Mouse (Mus musculus): ENCODE measurements around the gene Hist2h2aa1. TPM values are rescaled to one million over a fixed set of nuclear protein-coding genes. Genes with fewer than 3 reads are reported as not detected.
A peak's percentile ranks its signal among the peaks of the same experiment; 100 is the strongest.
"Not testable (repeated sequence)": the region's sequence is repeated elsewhere in the genome, so short reads cannot be mapped to it uniquely, and the experiment has no call there.

The Hist2h2aa1 gene
- 17.7 and 20.5 TPM in 2 replicates for polyA plus RNA-seq (2015; fragmentation: Nextera tagmentation; extraction: Ambion mirVana)

DNA sequence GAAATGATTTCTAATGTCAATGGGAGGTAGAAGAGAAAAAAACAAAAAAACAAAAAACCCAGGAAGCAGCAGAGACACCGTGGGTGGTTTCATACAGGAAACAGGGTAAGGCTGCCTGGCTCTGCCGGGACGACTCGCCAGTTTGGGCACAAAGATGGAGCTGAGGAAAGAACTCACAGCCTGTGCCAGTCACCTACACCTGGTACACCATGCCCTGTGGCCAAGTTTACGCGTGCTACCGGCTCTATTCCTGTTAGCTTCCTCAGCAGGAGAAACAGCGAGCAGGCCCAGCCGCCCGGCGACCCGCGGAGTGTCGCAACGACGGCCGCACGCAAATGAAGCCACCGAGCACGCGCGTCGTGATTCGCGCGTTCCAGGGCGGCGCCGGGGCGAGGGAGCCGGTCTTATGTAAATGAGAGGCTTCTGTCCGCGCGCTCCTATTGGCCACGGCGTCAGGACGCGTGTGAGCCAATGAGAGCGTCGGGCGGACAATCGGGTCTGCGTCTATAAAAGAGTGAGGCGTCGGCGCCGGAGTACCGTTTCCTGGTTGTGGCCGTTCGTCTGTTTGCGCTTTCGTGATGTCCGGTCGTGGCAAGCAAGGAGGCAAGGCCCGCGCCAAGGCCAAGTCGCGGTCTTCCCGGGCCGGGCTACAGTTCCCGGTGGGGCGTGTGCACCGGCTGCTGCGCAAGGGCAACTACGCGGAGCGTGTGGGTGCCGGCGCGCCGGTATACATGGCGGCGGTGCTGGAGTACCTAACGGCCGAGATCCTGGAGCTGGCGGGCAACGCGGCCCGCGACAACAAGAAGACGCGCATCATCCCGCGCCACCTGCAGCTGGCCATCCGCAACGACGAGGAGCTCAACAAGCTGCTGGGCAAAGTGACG is at the start of gene Hist2h2aa1:
TSS of gene Hist2h2aa1 (plus strand) at position 495 of the 884 bp plus-strand sequence.
- peak within 1 kb of the TSS; percentile 74 for H3K9ac ChIP-seq
- H3K4me2 ChIP-seq (replicated peaks) = peak within 1 kb of the TSS; percentile 65
- WGBS = under 1% methylated on average over 39 of the region's 88 CpGs
- H3K27me3 ChIP-seq (replicated peaks); H3K36me3 ChIP-seq; H3K9me3 ChIP-seq: not testable (repeated sequence)
- H3K27ac ChIP-seq = peak within 1 kb of the TSS; percentile 97
- H3K4me3 ChIP-seq (replicated peaks) = peak within 1 kb of the TSS; percentile 50
- ATAC-seq = peak; percentile 89
- H3K4me1 ChIP-seq (replicated peaks) = peaks cover 13% of the 10 kb centered on the region

DNA sequence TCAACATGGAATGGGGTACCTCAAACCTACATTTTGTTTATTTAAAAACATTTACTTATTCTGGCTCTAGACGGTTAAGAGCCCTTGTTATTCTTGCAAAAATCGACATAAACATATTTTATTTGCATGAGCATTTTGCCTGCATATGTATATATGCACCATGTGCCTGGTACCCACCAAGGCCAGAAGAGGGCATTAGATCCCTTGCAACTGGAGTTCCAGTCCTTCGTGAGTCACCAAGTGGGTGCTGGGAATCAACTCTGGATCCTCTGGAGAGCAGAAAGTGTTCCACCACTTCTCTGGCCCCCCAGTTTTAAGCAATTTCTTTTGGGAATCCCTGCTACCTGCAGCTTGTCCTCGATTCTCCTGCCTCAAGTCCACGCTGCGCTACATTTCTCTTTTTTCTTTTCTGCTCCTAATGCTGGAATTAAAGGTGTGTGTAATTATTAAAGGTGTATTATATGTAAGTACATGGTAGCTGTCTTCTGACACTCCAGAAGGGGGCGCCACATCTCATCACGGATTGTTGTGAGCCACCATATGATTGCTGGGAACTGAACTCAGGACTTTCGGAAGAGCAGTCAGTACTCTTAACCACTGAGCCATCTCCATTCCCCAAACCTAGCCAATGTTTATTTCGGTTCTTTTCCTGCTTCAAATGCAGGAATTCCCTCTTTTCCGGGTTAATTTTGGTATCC is 49.5 kb upstream of the Hist2h2aa1 start:
- Histone ChIP-seq H3K27me3 (replicated peaks) (no peaks in the 10 kb centered on the region), H3K4me2 (replicated peaks) (0 out of 2 replicates have a peak overlapping the region, but pooled peaks have one; percentile 95), H3K4me1 (replicated peaks) (peaks cover 6% of the 10 kb centered on the region), H3K9me3 (no peaks in the 10 kb centered on the region), H3K36me3 (no peaks in the 10 kb centered on the region), H3K4me3 (replicated peaks) (no peak overlapping the region), H3K9ac (no peak overlapping the region), H3K27ac (no peak overlapping the region)
- no peak for ATAC-seq
- 91% methylated on average over 11 of the region's 11 CpGs for WGBS

DNA sequence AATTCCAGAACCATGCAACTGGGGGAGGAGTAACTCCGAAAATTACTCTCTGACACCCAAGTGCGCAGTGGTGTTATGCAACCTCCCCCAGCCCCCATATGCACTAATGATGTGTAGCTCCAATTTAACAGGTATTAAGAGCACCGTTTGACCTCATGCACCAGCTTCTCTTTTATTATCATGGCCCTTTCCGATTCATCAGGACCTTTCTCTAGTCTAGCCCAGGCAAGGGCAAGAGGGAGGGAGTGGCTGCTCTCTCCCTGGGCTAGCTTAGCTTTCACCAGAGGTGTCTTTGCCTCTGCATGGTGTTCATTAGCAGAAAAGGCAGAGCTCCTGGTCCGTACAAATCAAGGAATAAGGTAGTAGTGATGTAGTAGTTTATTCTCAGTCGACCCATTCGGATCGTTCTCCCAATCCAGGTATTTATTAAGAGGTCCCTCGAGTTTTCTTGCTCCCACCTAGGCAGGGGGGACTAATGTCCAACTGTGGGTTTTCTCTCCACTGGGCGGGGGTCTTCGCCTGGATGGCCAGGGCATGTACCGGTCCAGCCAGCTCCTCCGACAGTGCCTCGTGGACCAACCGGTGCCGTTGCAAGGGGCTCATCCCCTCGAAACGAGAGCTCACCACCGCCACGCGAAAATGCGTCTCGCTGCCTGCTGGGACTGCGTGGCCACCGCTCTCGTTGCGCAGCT is 48.7 kb upstream of the Hist2h2aa1 start:
- Histone ChIP-seq H3K27ac (peak overlapping the region; percentile 90), H3K27me3 (replicated peaks) (no peaks in the 10 kb centered on the region), H3K9ac (peak overlapping the region; percentile 82), H3K4me1 (replicated peaks) (peaks cover 6% of the 10 kb centered on the region), H3K4me3 (replicated peaks) (peak overlapping the region; percentile 61), H3K36me3 (no peaks in the 10 kb centered on the region), H3K4me2 (replicated peaks) (peak overlapping the region; percentile 95), H3K9me3 (no peaks in the 10 kb centered on the region)
- 19% methylated on average over 27 of the region's 27 CpGs for WGBS
- no peak; the same call in 1 of the 2 replicates for ATAC-seq

DNA sequence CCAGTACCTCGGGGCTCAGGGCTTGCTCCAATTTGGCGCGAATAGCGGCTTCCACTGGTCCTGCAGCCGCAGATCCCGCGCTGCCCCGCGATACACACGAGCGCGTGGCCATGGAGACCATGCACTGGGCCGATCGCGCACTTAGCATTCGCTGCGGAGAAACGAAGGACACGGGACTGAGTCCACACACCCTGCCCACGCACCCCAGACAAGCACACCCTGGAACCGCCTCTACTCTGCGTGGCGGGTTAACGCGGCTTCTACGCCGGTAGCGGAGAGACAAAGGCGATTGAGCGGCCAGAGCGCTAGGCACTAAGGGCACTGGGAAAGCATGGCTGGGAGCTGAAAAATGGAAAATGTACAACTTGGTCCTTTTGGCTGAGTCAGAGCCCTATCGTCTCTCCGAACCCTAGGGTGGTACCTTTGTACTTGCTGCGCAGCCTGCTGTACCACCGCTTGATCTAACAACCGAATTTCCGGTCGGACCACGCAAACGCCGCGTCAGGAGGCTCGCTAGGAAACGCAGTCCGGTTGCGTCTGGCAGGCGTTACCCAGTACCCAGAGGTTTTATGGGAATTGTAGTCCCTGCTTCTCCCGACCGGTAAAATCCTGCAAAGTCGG is 48.1 kb upstream of the Hist2h2aa1 start:
- peak overlapping the region; percentile 61 for H3K4me3 ChIP-seq (replicated peaks)
- WGBS = under 1% methylated on average over 50 of the region's 50 CpGs
- H3K9ac ChIP-seq = peak overlapping the region; percentile 82
- H3K4me2 ChIP-seq (replicated peaks) = peak overlapping the region; percentile 95
- ATAC-seq = peak; percentile 96
- H3K27me3 ChIP-seq (replicated peaks) = no peaks in the 10 kb centered on the region
- H3K4me1 ChIP-seq (replicated peaks) = peaks cover 6% of the 10 kb centered on the region
- H3K36me3 ChIP-seq = no peaks in the 10 kb centered on the region
- H3K27ac ChIP-seq = peak overlapping the region; percentile 90
- H3K9me3 ChIP-seq = no peaks in the 10 kb centered on the region

DNA sequence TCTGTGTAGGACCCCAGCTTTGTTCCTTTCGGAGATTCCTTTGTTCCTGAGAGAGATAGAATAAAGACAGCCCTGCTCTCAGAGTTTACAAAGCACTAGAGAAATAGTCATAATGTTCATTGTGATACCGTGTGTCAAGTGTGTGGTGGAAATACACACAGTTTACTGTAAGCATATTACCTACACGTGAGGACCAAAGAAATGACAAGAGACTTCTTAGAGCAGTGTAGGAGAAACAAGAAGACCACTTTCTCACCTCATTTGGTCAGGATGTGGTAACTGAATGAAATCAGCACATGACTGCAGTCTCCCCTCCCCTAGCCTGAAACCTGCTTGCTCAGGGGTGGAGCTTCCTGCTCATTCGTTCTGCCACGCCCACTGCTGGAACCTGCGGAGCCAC is 47.1 kb upstream of the Hist2h2aa1 start:
- Histone ChIP-seq H3K27me3 (replicated peaks) (no peaks in the 10 kb centered on the region), H3K36me3 (no peaks in the 10 kb centered on the region), H3K9ac (peak overlapping the region; percentile 18; the same call in 1 of the 2 replicates), H3K9me3 (no peaks in the 10 kb centered on the region), H3K4me2 (replicated peaks) (peak overlapping the region; percentile 95), H3K27ac (peak overlapping the region; percentile 19), H3K4me1 (replicated peaks) (peaks cover 6% of the 10 kb centered on the region), H3K4me3 (replicated peaks) (peak overlapping the region; percentile 61)
- WGBS = 4% methylated on average over 6 of the region's 6 CpGs
- ATAC-seq = peak; percentile 42

DNA sequence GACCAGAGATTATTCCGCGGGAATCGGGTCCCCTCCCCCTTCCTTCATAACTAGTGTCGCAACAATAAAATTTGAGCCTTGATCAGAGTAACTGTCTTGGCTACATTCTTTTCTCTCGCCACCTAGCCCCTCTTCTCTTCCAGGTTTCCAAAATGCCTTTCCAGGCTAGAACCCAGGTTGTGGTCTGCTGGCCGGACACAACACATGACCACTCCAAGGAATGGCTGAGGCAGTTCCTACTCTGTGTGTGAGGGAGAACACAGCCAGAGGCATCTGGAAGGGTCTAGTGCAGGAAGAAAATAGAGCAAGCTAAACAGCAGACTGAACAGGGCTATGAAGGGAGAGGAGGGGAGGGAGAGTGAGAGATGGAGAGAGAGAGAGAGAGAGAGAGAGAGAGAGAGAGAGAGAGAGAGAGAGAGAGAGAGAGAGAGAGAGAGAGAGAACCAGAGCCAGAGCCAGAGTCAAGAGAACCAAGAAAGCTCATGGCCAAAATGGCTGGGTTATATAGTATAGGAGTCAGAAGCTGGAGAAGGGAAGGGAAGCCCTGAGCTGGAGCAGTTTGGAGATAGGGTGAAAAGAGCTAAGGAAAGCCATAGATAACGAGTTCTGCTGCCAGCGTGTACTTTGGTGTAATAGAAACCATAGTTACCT is 46.6 kb upstream of the Hist2h2aa1 start:
- H3K36me3 ChIP-seq; H3K9ac ChIP-seq; H3K27me3 ChIP-seq (replicated peaks); H3K4me3 ChIP-seq (replicated peaks); H3K27ac ChIP-seq; ATAC-seq; H3K9me3 ChIP-seq; H3K4me1 ChIP-seq (replicated peaks): not testable (repeated sequence)
- 26% methylated on average over 7 of the region's 8 CpGs for WGBS
- H3K4me2 ChIP-seq (replicated peaks) = 0 out of 2 replicates have a peak overlapping the region, but pooled peaks have one; percentile 95

DNA sequence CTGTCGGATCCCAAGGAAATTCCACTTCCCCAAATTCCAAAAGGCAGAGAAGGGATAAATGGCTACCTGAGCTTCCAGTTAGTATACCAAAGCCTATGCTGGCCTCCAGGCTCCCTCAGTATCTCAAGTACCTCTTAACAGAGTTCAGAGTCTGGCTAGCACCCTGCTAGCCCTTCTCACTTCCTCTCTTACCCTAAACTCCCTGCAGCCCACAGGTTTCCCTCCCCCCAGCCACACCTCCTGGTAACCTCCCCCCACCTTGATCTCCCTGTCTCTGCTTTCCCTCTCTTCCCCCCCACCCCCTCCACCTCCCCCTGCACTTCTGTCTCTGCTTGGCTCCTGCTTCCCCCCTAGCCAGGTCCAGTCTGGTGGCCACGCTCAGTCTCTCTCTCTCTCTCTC is 45.6 kb upstream of the Hist2h2aa1 start:
- Histone ChIP-seq H3K27ac (no peak overlapping the region), H3K4me2 (replicated peaks) (no peak overlapping the region), H3K4me1 (replicated peaks) (peaks cover 6% of the 10 kb centered on the region), H3K36me3 (no peaks in the 10 kb centered on the region), H3K4me3 (replicated peaks) (no peak overlapping the region), H3K27me3 (replicated peaks) (no peaks in the 10 kb centered on the region), H3K9ac (no peak overlapping the region), H3K9me3 (no peaks in the 10 kb centered on the region)
- WGBS = 73% methylated on average over 2 of the region's 2 CpGs
- no peak for ATAC-seq

DNA sequence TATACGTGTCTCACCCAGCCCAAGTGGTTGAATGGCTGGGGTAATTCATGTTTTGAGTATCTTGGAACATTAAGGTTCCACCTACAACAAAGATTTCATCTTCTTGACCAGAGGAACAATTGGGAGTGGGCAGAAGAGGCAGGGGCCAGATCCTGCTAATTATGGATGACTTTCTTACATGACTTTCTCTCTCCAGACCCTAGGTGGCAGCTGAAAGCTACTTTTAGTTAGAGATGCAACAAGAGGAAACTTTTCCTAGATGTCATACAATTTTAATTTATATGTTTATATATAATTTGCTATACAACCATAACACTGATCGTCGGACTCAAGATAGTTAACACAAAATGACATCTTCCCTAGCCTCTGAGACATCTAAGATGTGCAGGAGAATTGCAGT is 37.5 kb upstream of the Hist2h2aa1 start:
- Histone ChIP-seq H3K4me2 (replicated peaks) (no peak overlapping the region), H3K4me1 (replicated peaks) (no peaks in the 10 kb centered on the region), H3K27ac (no peak overlapping the region), H3K36me3 (no peaks in the 10 kb centered on the region), H3K9me3 (no peaks in the 10 kb centered on the region), H3K9ac (no peak overlapping the region), H3K27me3 (replicated peaks) (no peaks in the 10 kb centered on the region), H3K4me3 (replicated peaks) (no peak overlapping the region)
- WGBS = 71% methylated on average over 3 of the region's 3 CpGs
- no peak for ATAC-seq

DNA sequence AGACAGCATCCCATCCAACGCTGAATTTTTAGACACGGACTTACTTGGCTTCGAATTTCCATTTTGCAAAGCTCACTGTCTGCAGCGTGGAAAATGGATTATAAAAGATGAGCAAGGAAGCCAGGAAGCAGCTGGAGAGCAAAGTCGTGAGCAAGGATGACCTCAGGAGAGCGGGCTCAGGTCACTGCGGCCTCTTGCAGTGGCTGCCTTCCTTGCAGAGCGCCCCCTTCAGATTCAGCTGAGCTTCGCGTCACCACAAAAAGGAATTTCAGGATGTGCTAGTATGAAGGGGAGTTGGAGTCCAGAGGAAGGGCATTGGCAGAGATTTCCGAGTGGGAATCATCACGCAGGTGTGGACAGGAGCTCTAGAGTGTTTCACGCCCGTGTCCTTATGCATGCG is 36.1 kb upstream of the Hist2h2aa1 start:
- H3K27me3 ChIP-seq (replicated peaks) = no peaks in the 10 kb centered on the region
- 24% methylated on average over 15 of the region's 15 CpGs for WGBS
- no peak overlapping the region for H3K9ac ChIP-seq
- no peaks in the 10 kb centered on the region for H3K9me3 ChIP-seq
- no peak for ATAC-seq
- no peaks in the 10 kb centered on the region for H3K36me3 ChIP-seq
- no peak overlapping the region for H3K27ac ChIP-seq
- no peak overlapping the region for H3K4me3 ChIP-seq (replicated peaks)
- no peak overlapping the region for H3K4me2 ChIP-seq (replicated peaks)
- no peaks in the 10 kb centered on the region for H3K4me1 ChIP-seq (replicated peaks)

DNA sequence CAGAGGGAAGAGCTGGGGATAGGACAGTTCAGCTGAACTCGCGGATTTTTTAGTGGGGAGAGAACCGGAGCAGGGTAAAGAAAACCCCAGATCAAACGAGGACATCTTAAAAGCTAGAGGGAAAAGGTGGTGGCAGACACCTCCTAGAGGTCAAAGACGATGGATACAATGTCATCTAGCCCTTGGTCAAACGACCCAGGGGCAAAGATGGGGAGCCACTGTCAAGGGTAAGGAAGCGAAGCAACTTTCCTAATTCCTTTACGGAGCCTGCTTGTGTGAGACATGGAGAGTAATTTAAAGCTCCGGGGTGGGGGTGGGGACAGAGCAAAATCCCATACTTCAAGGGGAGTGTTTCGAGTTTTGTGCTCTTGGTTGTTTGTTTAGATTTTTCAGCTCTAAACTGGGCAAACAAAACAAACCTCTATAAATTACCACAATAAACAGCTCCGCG is 26.1 kb upstream of the Hist2h2aa1 start:
- peak overlapping the region; percentile 83 for H3K4me2 ChIP-seq (replicated peaks)
- peak overlapping the region; percentile 56 for H3K4me3 ChIP-seq (replicated peaks)
- H3K9ac ChIP-seq = peak overlapping the region; percentile 55
- H3K9me3 ChIP-seq = no peaks in the 10 kb centered on the region
- peak overlapping the region; percentile 98 for H3K27ac ChIP-seq
- peaks cover 13% of the 10 kb centered on the region; the same call in 1 of the 2 replicates for H3K4me1 ChIP-seq (replicated peaks)
- WGBS = under 1% methylated on average over 12 of the region's 12 CpGs
- peak; percentile 11 for ATAC-seq
- H3K36me3 ChIP-seq = no peaks in the 10 kb centered on the region
- no peaks in the 10 kb centered on the region for H3K27me3 ChIP-seq (replicated peaks)

DNA sequence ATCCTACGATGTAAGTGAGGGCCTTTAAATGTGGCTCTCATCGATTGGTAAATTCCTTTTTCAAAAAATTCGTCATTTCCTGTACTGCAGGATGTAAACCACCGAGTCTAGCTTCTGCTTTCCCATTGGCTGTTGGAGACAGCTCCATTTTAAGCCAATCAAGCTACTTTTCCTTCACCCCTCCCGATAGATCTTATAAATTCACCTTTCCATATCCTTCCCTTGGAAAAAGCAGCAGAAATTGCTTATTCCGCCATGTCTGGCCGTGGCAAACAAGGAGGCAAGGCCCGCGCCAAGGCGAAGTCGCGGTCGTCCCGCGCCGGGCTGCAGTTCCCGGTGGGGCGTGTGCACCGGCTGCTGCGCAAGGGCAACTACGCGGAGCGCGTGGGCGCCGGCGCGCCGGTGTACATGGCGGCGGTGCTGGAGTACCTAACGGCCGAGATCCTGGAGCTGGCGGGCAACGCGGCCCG is 25.6 kb upstream of the Hist2h2aa1 start, which contains the start of the genes Bola1 and Hist2h2ab:
TSS of gene Bola1 (minus strand) at position 49 of the 470 bp plus-strand sequence.
TSS of gene Hist2h2ab (plus strand) at position 205 of the 470 bp plus-strand sequence.
- no peaks in the 10 kb centered on the region for H3K27me3 ChIP-seq (replicated peaks)
- peak within 1 kb of the TSS; percentile 98 for H3K27ac ChIP-seq
- H3K9me3 ChIP-seq = no peaks in the 10 kb centered on the region
- peak within 1 kb of the TSS; percentile 56 for H3K4me3 ChIP-seq (replicated peaks)
- ATAC-seq = peak; percentile 86
- peak within 1 kb of the TSS; percentile 83 for H3K4me2 ChIP-seq (replicated peaks)
- H3K4me1 ChIP-seq (replicated peaks) = peaks cover 13% of the 10 kb centered on the region; the same call in 1 of the 2 replicates
- H3K9ac ChIP-seq = peak within 1 kb of the TSS; percentile 73
- under 1% methylated on average over 37 of the region's 37 CpGs for WGBS
- no peaks in the 10 kb centered on the region for H3K36me3 ChIP-seq

All from intestine, embryonic 15.5 days (tissue).